Mouse (Mus musculus) C2C12 (cell line): ENCODE measurements around the gene Gm49383. TPM values are rescaled to one million over a fixed set of nuclear protein-coding genes. Genes with fewer than 3 reads are reported as not detected.

Source experiments
- H3K27me3 ChIP-seq: one replicate; pipeline ENCODE4 v1.6.1; 2011; ENCODE audit not compliant: control insufficient read depth, insufficient read depth, insufficient read length
- H3K36me3 ChIP-seq: one replicate; pipeline ENCODE4 v1.6.1; 2011; ENCODE audit not compliant: control insufficient read depth, insufficient read depth
- H3K4me3 ChIP-seq: one replicate; pipeline ENCODE4 v1.5.1; 2011; ENCODE audit warnings: mild to moderate bottlenecking, control low read depth; ENCODE audit not compliant: poor library complexity, insufficient read depth, severe bottlenecking
- H3K79me2 ChIP-seq: one replicate; pipeline ENCODE4 v1.6.1; 2011; ENCODE audit not compliant: control insufficient read depth, insufficient read depth
- H3K79me3 ChIP-seq: one replicate; pipeline ENCODE4 v1.6.1; 2011; ENCODE audit warnings: low read depth, control low read depth
- H3ac ChIP-seq: one replicate; pipeline ENCODE3; 2011; ENCODE audit warnings: low read depth; ENCODE audit not compliant: control insufficient read depth, insufficient read length
- CEBPB ChIP-seq: IDR thresholded peaks from one replicate; pipeline ENCODE4 v1.6.1; 2011; ENCODE audit warnings: low read depth, mild to moderate bottlenecking, control low read depth, moderate library complexity
- CTCF ChIP-seq: IDR thresholded peaks from one replicate; pipeline ENCODE4 v1.5.1; 2011; ENCODE audit not compliant: control insufficient read depth, insufficient read depth, insufficient read length
- FOSL1 ChIP-seq: IDR thresholded peaks from one replicate; pipeline ENCODE4 v1.8.0; 2011; ENCODE audit warnings: mild to moderate bottlenecking, low read length; ENCODE audit not compliant: poor library complexity, insufficient read depth, severe bottlenecking
- MAX ChIP-seq: IDR thresholded peaks from one replicate; pipeline ENCODE4 v1.6.1; 2011; ENCODE audit warnings: mild to moderate bottlenecking, control low read depth
- MYOD1 ChIP-seq: IDR thresholded peaks from one replicate; pipeline ENCODE4 v1.6.1; 2011; ENCODE audit warnings: low read depth; ENCODE audit not compliant: control insufficient read depth, insufficient read length
- MYOG ChIP-seq: IDR thresholded peaks from one replicate; pipeline ENCODE4 v1.6.1; 2011; ENCODE audit not compliant: control insufficient read depth, insufficient read length; ENCODE audit errors: extremely low read depth
- USF1 ChIP-seq: IDR thresholded peaks from one replicate; pipeline ENCODE4 v1.6.1; 2011; ENCODE audit warnings: low read depth, mild to moderate bottlenecking, control low read depth, moderate library complexity
- polyA plus RNA-seq: library from polyadenylated mRNA; unstranded; fragments of >200 nt; fragmentation: generic; extraction: Trizol; gene quantifications from one replicate; pipeline ENCODE4 v1.2.1, GENCODE M21; 2012; ENCODE audit warnings: missing spikeins

The Gm49383 gene
- polyA plus RNA-seq, 1 experiment = 15.4 TPM

- TF ChIP-seq USF1 = no peak
- TF ChIP-seq MYOG = no peak
- no peak for TF ChIP-seq FOSL1
- TF ChIP-seq CTCF = no peak
- TF ChIP-seq MYOD1 = no peak
- TF ChIP-seq CEBPB = no peak
- TF ChIP-seq MAX = no peak
- H3K4me3 ChIP-seq = no peak overlapping the region
- H3ac ChIP-seq = no peak overlapping the region
- H3K79me2 ChIP-seq = no peaks in the 10 kb centered on the region
- H3K79me3 ChIP-seq = peaks cover 2% of the 10 kb centered on the region
- H3K27me3 ChIP-seq = no peaks in the 10 kb centered on the region
- H3K36me3 ChIP-seq = peaks cover 46% of the 10 kb centered on the region
These were observed 10.5 kb upstream of the Gm49383 start for GRCm38 (mm10) chr12:69207396-69207795.

- H3K36me3 ChIP-seq = peaks cover 51% of the 10 kb centered on the region
- TF ChIP-seq MYOG (no peak), MAX (no peak), USF1 (no peak), CEBPB (no peak), FOSL1 (no peak), MYOD1 (no peak), CTCF (no peak)
These were observed 7.3 kb upstream of the Gm49383 start, which contains the start of gene Gm49384 for GRCm38 (mm10) chr12:69204052-69204833. TSS of gene Gm49384 (minus strand) at chr12:69204267.

GRCm38 (mm10) chr12:69198985-69199384 is 2.1 kb upstream of the Gm49383 start:
- Histone ChIP-seq H3ac (no peak overlapping the region), H3K27me3 (no peaks in the 10 kb centered on the region), H3K36me3 (peaks cover 47% of the 10 kb centered on the region), H3K79me3 (peaks cover 50% of the 10 kb centered on the region), H3K4me3 (no peak overlapping the region), H3K79me2 (peaks cover 70% of the 10 kb centered on the region)
- TF ChIP-seq MYOG = no peak
- TF ChIP-seq CEBPB = no peak
- no peak for TF ChIP-seq CTCF
- no peak for TF ChIP-seq USF1
- no peak for TF ChIP-seq FOSL1
- no peak for TF ChIP-seq MYOD1
- TF ChIP-seq MAX = no peak

More at GRCm38 (mm10) chr12:69204052-69204833, 7.3 kb upstream of the Gm49383 start, which contains the start of gene Gm49384:
- H3K4me3 ChIP-seq = no peak within 1 kb of the TSS
- H3K27me3 ChIP-seq = no peaks in the 10 kb centered on the region
- H3K79me2 ChIP-seq = peaks cover 18% of the 10 kb centered on the region
- peaks cover 8% of the 10 kb centered on the region for H3K79me3 ChIP-seq
- no peak within 1 kb of the TSS for H3ac ChIP-seq

GRCm38 (mm10) chr12:69198164-69198535 is 1.2 kb upstream of the Gm49383 start, which contains the start of gene Dnaaf2:
TSS of gene Dnaaf2 (minus strand) at chr12:69198429.
- no peak for TF ChIP-seq CTCF
- TF ChIP-seq FOSL1 = no peak
- no peak for TF ChIP-seq MYOD1
- TF ChIP-seq MAX = no peak
- peak within 1 kb of the TSS; percentile 90 for H3ac ChIP-seq
- H3K79me3 ChIP-seq = peaks cover 54% of the 10 kb centered on the region
- peaks cover 79% of the 10 kb centered on the region for H3K79me2 ChIP-seq
- H3K36me3 ChIP-seq = peaks cover 51% of the 10 kb centered on the region
- H3K4me3 ChIP-seq = peak within 1 kb of the TSS; percentile 89
- no peaks in the 10 kb centered on the region for H3K27me3 ChIP-seq

GRCm38 (mm10) chr12:69197378-69198163 is 667 bp upstream of the Gm49383 start:
- Histone ChIP-seq H3K4me3 (peak overlapping the region; percentile 89), H3K27me3 (no peaks in the 10 kb centered on the region), H3K36me3 (peaks cover 52% of the 10 kb centered on the region), H3ac (peak overlapping the region; percentile 90), H3K79me2 (peaks cover 85% of the 10 kb centered on the region), H3K79me3 (peaks cover 60% of the 10 kb centered on the region)
- TF ChIP-seq CEBPB (no peak), CTCF (peak; percentile 5), MAX (peak; percentile 52)
